Mouse (Mus musculus): ENCODE measurements around the gene 9230104L09Rik. TPM values are rescaled to one million over a fixed set of nuclear protein-coding genes. Genes with fewer than 3 reads are reported as not detected.

The 9230104L09Rik gene
- polyA plus RNA-seq (2015; fragmentation: Nextera tagmentation; extraction: Ambion mirVana): not detected in 2 replicates

GRCm38 (mm10) chr2:148864966-148865365 is at the start of gene 9230104L09Rik:
9230104L09Rik (minus strand) TSS chr2:148865038.
- 44% methylated on average over 2 of the region's 2 CpGs for whole genome bisulfite sequencing
- no peaks in the 10 kb centered on the region for H3K36me3 ChIP-seq
- ATAC-seq (ENCODE audit: insufficient read depth, low FRiP score, low read depth): no peak

GRCm38 (mm10) chr2:148902286-148902685 is 37.4 kb upstream of the 9230104L09Rik start:
- no peak overlapping the region for H3K27ac ChIP-seq
- H3K4me3 ChIP-seq (replicated peaks): no peak overlapping the region
- H3K9me3 ChIP-seq: no peaks in the 10 kb centered on the region
- peak; percentile 58; the same call in 1 of the 2 replicates for ATAC-seq (ENCODE audit: insufficient read depth, low FRiP score, low read depth)
- no peaks in the 10 kb centered on the region for H3K36me3 ChIP-seq
- H3K4me1 ChIP-seq: no peaks in the 10 kb centered on the region
- WGBS: 10% methylated on average over 5 of the region's 5 CpGs
- no peaks in the 10 kb centered on the region for H3K27me3 ChIP-seq (replicated peaks)
- no peak overlapping the region for H3K9ac ChIP-seq
- H3K4me2 ChIP-seq: peak overlapping the region; percentile 17; the same call in 1 of the 2 replicates

More at GRCm38 (mm10) chr2:148864966-148865365, at the start of gene 9230104L09Rik:
- no peak within 1 kb of the TSS for H3K4me2 ChIP-seq
- H3K9ac ChIP-seq: no peak within 1 kb of the TSS
- no peak within 1 kb of the TSS for H3K27ac ChIP-seq
- no peaks in the 10 kb centered on the region for H3K27me3 ChIP-seq (replicated peaks)
- no peak within 1 kb of the TSS for H3K4me3 ChIP-seq (replicated peaks)
- H3K9me3 ChIP-seq: no peaks in the 10 kb centered on the region
- no peaks in the 10 kb centered on the region for H3K4me1 ChIP-seq

GRCm38 (mm10) chr2:148900305-148900704 is 35.5 kb upstream of the 9230104L09Rik start:
- WGBS: 64% methylated on average over 4 of the region's 4 CpGs
- no peak overlapping the region for H3K9ac ChIP-seq
- no peaks in the 10 kb centered on the region for H3K4me1 ChIP-seq
- no peak overlapping the region for H3K4me3 ChIP-seq (replicated peaks)
- no peaks in the 10 kb centered on the region for H3K27me3 ChIP-seq (replicated peaks)
- ATAC-seq (ENCODE audit: insufficient read depth, low FRiP score, low read depth): no peak
- H3K4me2 ChIP-seq: no peak overlapping the region
- no peaks in the 10 kb centered on the region for H3K9me3 ChIP-seq
- no peaks in the 10 kb centered on the region for H3K36me3 ChIP-seq
- no peak overlapping the region for H3K27ac ChIP-seq

GRCm38 (mm10) chr2:148896219-148896618 is 31.4 kb upstream of the 9230104L09Rik start:
- H3K36me3 ChIP-seq: no peaks in the 10 kb centered on the region
- no peaks in the 10 kb centered on the region for H3K4me1 ChIP-seq
- H3K4me2 ChIP-seq: no peak overlapping the region
- H3K4me3 ChIP-seq (replicated peaks): no peak overlapping the region
- 55% methylated on average over 1 of the region's 1 CpGs for WGBS
- no peak for ATAC-seq (ENCODE audit: insufficient read depth, low FRiP score, low read depth)
- no peak overlapping the region for H3K9ac ChIP-seq
- H3K27me3 ChIP-seq (replicated peaks): no peaks in the 10 kb centered on the region
- no peak overlapping the region for H3K27ac ChIP-seq
- H3K9me3 ChIP-seq: no peaks in the 10 kb centered on the region

GRCm38 (mm10) chr2:148893107-148893506 is 28.3 kb upstream of the 9230104L09Rik start:
- no peaks in the 10 kb centered on the region for H3K27me3 ChIP-seq (replicated peaks)
- no peak overlapping the region for H3K27ac ChIP-seq
- H3K36me3 ChIP-seq: no peaks in the 10 kb centered on the region
- H3K4me1 ChIP-seq: no peaks in the 10 kb centered on the region
- no peak overlapping the region for H3K9ac ChIP-seq
- no peak overlapping the region for H3K4me3 ChIP-seq (replicated peaks)
- H3K9me3 ChIP-seq: no peaks in the 10 kb centered on the region
- H3K4me2 ChIP-seq: no peak overlapping the region
- ATAC-seq (ENCODE audit: insufficient read depth, low FRiP score, low read depth): no peak

- H3K4me2 ChIP-seq: no peak overlapping the region
- WGBS: 52% methylated on average over 5 of the region's 5 CpGs
Observed at GRCm38 (mm10) chr2:148890021-148890851, 25.4 kb upstream of the 9230104L09Rik start.

GRCm38 (mm10) chr2:148889331-148890010 is 24.6 kb upstream of the 9230104L09Rik start:
- no peak for ATAC-seq (ENCODE audit: insufficient read depth, low FRiP score, low read depth)
- H3K4me1 ChIP-seq: no peaks in the 10 kb centered on the region
- no peak overlapping the region for H3K9ac ChIP-seq
- WGBS: 62% methylated on average over 3 of the region's 3 CpGs
- no peaks in the 10 kb centered on the region for H3K36me3 ChIP-seq
- H3K4me2 ChIP-seq: no peak overlapping the region
- no peak overlapping the region for H3K4me3 ChIP-seq (replicated peaks)
- no peak overlapping the region for H3K27ac ChIP-seq
- no peaks in the 10 kb centered on the region for H3K27me3 ChIP-seq (replicated peaks)
- H3K9me3 ChIP-seq: no peaks in the 10 kb centered on the region

More at GRCm38 (mm10) chr2:148890021-148890851, 25.4 kb upstream of the 9230104L09Rik start:
- no peak overlapping the region for H3K4me3 ChIP-seq (replicated peaks)
- H3K27me3 ChIP-seq (replicated peaks): no peaks in the 10 kb centered on the region
- H3K36me3 ChIP-seq: no peaks in the 10 kb centered on the region
- H3K4me1 ChIP-seq: no peaks in the 10 kb centered on the region
- ATAC-seq (ENCODE audit: insufficient read depth, low FRiP score, low read depth): peak; percentile 50; the same call in 1 of the 2 replicates
- no peak overlapping the region for H3K27ac ChIP-seq
- H3K9ac ChIP-seq: no peak overlapping the region
- no peaks in the 10 kb centered on the region for H3K9me3 ChIP-seq

- H3K4me1 ChIP-seq: no peaks in the 10 kb centered on the region
- no peaks in the 10 kb centered on the region for H3K36me3 ChIP-seq
- no peak overlapping the region for H3K4me2 ChIP-seq
- WGBS: 72% methylated on average over 3 of the region's 3 CpGs
- ATAC-seq (ENCODE audit: insufficient read depth, low FRiP score, low read depth): no peak
- no peaks in the 10 kb centered on the region for H3K9me3 ChIP-seq
- no peak overlapping the region for H3K4me3 ChIP-seq (replicated peaks)
- H3K27ac ChIP-seq: no peak overlapping the region
- no peak overlapping the region for H3K9ac ChIP-seq
- H3K27me3 ChIP-seq (replicated peaks): no peaks in the 10 kb centered on the region
Observed at GRCm38 (mm10) chr2:148888872-148889271, 24.0 kb upstream of the 9230104L09Rik start.

GRCm38 (mm10) chr2:148884738-148885137 is 19.9 kb upstream of the 9230104L09Rik start:
- H3K9me3 ChIP-seq: no peaks in the 10 kb centered on the region
- H3K27me3 ChIP-seq (replicated peaks): no peaks in the 10 kb centered on the region
- no peaks in the 10 kb centered on the region for H3K4me1 ChIP-seq
- no peak for ATAC-seq (ENCODE audit: insufficient read depth, low FRiP score, low read depth)
- no peak overlapping the region for H3K27ac ChIP-seq
- H3K9ac ChIP-seq: no peak overlapping the region
- H3K4me2 ChIP-seq: no peak overlapping the region
- no peaks in the 10 kb centered on the region for H3K36me3 ChIP-seq
- no peak overlapping the region for H3K4me3 ChIP-seq (replicated peaks)

- Histone ChIP-seq H3K4me1 (peaks cover 7% of the 10 kb centered on the region), H3K4me3 (replicated peaks) (no peak overlapping the region), H3K36me3 (no peaks in the 10 kb centered on the region), H3K27ac (no peak overlapping the region), H3K9me3 (no peaks in the 10 kb centered on the region), H3K4me2 (no peak overlapping the region), H3K27me3 (replicated peaks) (no peaks in the 10 kb centered on the region), H3K9ac (no peak overlapping the region)
- ATAC-seq (ENCODE audit: insufficient read depth, low FRiP score, low read depth): no peak
- 59% methylated on average over 1 of the region's 1 CpGs for WGBS
Observed at GRCm38 (mm10) chr2:148879199-148879598, 14.4 kb upstream of the 9230104L09Rik start.

- H3K9ac ChIP-seq: no peak overlapping the region
- WGBS: 16% methylated on average over 2 of the region's 2 CpGs
- H3K9me3 ChIP-seq: no peaks in the 10 kb centered on the region
- no peaks in the 10 kb centered on the region for H3K27me3 ChIP-seq (replicated peaks)
- no peaks in the 10 kb centered on the region for H3K36me3 ChIP-seq
- peaks cover 12% of the 10 kb centered on the region for H3K4me1 ChIP-seq
- no peak for ATAC-seq (ENCODE audit: insufficient read depth, low FRiP score, low read depth)
- H3K4me3 ChIP-seq (replicated peaks): no peak overlapping the region
- H3K4me2 ChIP-seq: no peak overlapping the region
- no peak overlapping the region for H3K27ac ChIP-seq
Observed at GRCm38 (mm10) chr2:148878641-148879130, 13.8 kb upstream of the 9230104L09Rik start.
